Mouse (Mus musculus) embryonic facial prominence, embryonic 15.5 days (tissue): ENCODE results near the gene Gprin2. TPM values are rescaled to one million over a fixed set of nuclear protein-coding genes. Genes with fewer than 3 reads are reported as not detected.

ENCODE experiments used
- ATAC-seq: fragments of 200-750 bp; cut with Nextera tagmentation; 2 replicates; pipeline ENCODE4 v1.8.0; 2017; ENCODE audit warnings: low read depth, moderate TSS enrichment; ENCODE audit not compliant: insufficient number of reproducible peaks, low FRiP score, low TSS enrichment
- H3K27ac ChIP-seq: fragments of 300-500 bp; sonication (generic); replicated peaks from 2 replicates; pipeline ENCODE4 v1.5.1; 2015; ENCODE audit warnings: mild to moderate bottlenecking, inconsistent platforms
- H3K27me3 ChIP-seq: fragments of 300-500 bp; sonication (generic); 2 replicates; pipeline ENCODE4 v1.6.1; 2015; ENCODE audit warnings: inconsistent platforms
- H3K36me3 ChIP-seq: fragments of 300-500 bp; sonication (generic); 2 replicates; pipeline ENCODE4 v1.6.1; 2015; ENCODE audit warnings: mild to moderate bottlenecking, inconsistent platforms
- H3K4me1 ChIP-seq: fragments of 300-500 bp; sonication (generic); 2 replicates; pipeline ENCODE4 v1.6.1; 2015; ENCODE audit warnings: inconsistent platforms
- H3K4me2 ChIP-seq: fragments of 300-500 bp; sonication (generic); replicated peaks from 2 replicates; pipeline ENCODE4 v1.6.1; 2015; ENCODE audit warnings: mild to moderate bottlenecking, inconsistent platforms
- H3K4me3 ChIP-seq: fragments of 300-500 bp; sonication (generic); replicated peaks from 2 replicates; pipeline ENCODE4 v1.5.1; 2015; ENCODE audit warnings: mild to moderate bottlenecking, inconsistent platforms
- H3K9ac ChIP-seq: fragments of 300-500 bp; sonication (generic); 2 replicates; pipeline ENCODE4 v1.6.1; 2015; ENCODE audit warnings: inconsistent platforms
- H3K9me3 ChIP-seq: fragments of 300-500 bp; sonication (generic); replicated peaks from 2 replicates; pipeline ENCODE4 v1.6.1; 2016; ENCODE audit warnings: inconsistent platforms
- WGBS: fragments of 180-500 bp; shearing (Covaris S2); methylation state at CpG from one replicate; pipeline ENCODE4 v1.1.7; 2015; 5-methylcytosine and 5-hydroxymethylcytosine counted together
- polyA plus RNA-seq: library from polyadenylated mRNA; unstranded; fragments of >200 nt; fragmentation: Nextera tagmentation; extraction: Ambion mirVana; gene quantifications from 2 replicates; pipeline ENCODE4 v1.2.1, GENCODE M21; 2015

Gene Gprin2
- polyA plus RNA-seq, 1 experiment from 2014 or later, result 1.8 TPM

GRCm38 (mm10) chr14:34200738-34201230 is 669 bp downstream of the Gprin2 start:
- Histone ChIP-seq H3K27ac (no peak overlapping the region; the same call in 1 of the 2 replicates), H3K9me3 (no peaks in the 10 kb centered on the region), H3K4me2 (peak overlapping the region; percentile 96), H3K36me3 (no peaks in the 10 kb centered on the region), H3K4me1 (peaks cover 18% of the 10 kb centered on the region; the same call in 1 of the 2 replicates), H3K4me3 (peak overlapping the region; percentile 76), H3K27me3 (peaks cover 5% of the 10 kb centered on the region; the same call in 1 of the 2 replicates), H3K9ac (peak overlapping the region; percentile 52)
- peak; percentile 47; the same call in 1 of the 2 replicates for ATAC-seq
- 4% methylated on average over 19 of the region's 19 CpGs for WGBS

- ATAC-seq, result 0 out of 2 replicates have a peak, but pooled peaks have one; percentile 12
- H3K4me2 ChIP-seq, result no peak overlapping the region
- H3K27ac ChIP-seq, result peak overlapping the region; percentile 66
- no peaks in the 10 kb centered on the region for H3K27me3 ChIP-seq
- no peak overlapping the region for H3K4me3 ChIP-seq
- no peak overlapping the region; the same call in 1 of the 2 replicates for H3K9ac ChIP-seq
- H3K9me3 ChIP-seq, result no peaks in the 10 kb centered on the region
- peaks cover 18% of the 10 kb centered on the region; the same call in 1 of the 2 replicates for H3K4me1 ChIP-seq
- 27% methylated on average over 4 of the region's 4 CpGs for WGBS
- 0 out of 2 replicates have a peak, but pooled peaks cover 7% of the 10 kb centered on the region for H3K36me3 ChIP-seq
Observed at GRCm38 (mm10) chr14:34196706-34197105, 4.7 kb downstream of the Gprin2 start.

- Histone ChIP-seq H3K4me2 (no peak overlapping the region), H3K4me3 (no peak overlapping the region), H3K27me3 (no peaks in the 10 kb centered on the region), H3K9ac (no peak overlapping the region), H3K27ac (no peak overlapping the region), H3K36me3 (0 out of 2 replicates have a peak, but pooled peaks cover 7% of the 10 kb centered on the region), H3K4me1 (peaks cover 14% of the 10 kb centered on the region; the same call in 1 of the 2 replicates), H3K9me3 (no peaks in the 10 kb centered on the region)
- WGBS, result 84% methylated on average over 15 of the region's 15 CpGs
- ATAC-seq, result no peak
Observed at GRCm38 (mm10) chr14:34195466-34195865, 6.0 kb downstream of the Gprin2 start.

GRCm38 (mm10) chr14:34193879-34194278 is 7.6 kb downstream of the Gprin2 start:
- H3K9ac ChIP-seq, result no peak overlapping the region
- 0 out of 2 replicates have a peak, but pooled peaks cover 7% of the 10 kb centered on the region for H3K36me3 ChIP-seq
- H3K4me1 ChIP-seq, result peaks cover 14% of the 10 kb centered on the region; the same call in 1 of the 2 replicates
- H3K4me2 ChIP-seq, result no peak overlapping the region
- H3K27me3 ChIP-seq, result no peaks in the 10 kb centered on the region
- H3K27ac ChIP-seq, result no peak overlapping the region
- ATAC-seq, result no peak
- H3K9me3 ChIP-seq, result no peaks in the 10 kb centered on the region
- H3K4me3 ChIP-seq, result no peak overlapping the region
- WGBS, result 76% methylated on average over 4 of the region's 4 CpGs

- no peaks in the 10 kb centered on the region for H3K9me3 ChIP-seq
- no peak overlapping the region for H3K4me2 ChIP-seq
- no peak for ATAC-seq
- no peak overlapping the region for H3K9ac ChIP-seq
- 78% methylated on average over 7 of the region's 7 CpGs for WGBS
- H3K27ac ChIP-seq, result no peak overlapping the region
- no peaks in the 10 kb centered on the region for H3K4me1 ChIP-seq
- no peak overlapping the region for H3K4me3 ChIP-seq
- H3K27me3 ChIP-seq, result no peaks in the 10 kb centered on the region
- H3K36me3 ChIP-seq, result 0 out of 2 replicates have a peak, but pooled peaks cover 7% of the 10 kb centered on the region
Observed at GRCm38 (mm10) chr14:34190361-34190760, 11.1 kb downstream of the Gprin2 start.

GRCm38 (mm10) chr14:34188629-34189028 is 12.8 kb downstream of the Gprin2 start:
- Histone ChIP-seq H3K9ac (no peak overlapping the region), H3K27ac (no peak overlapping the region), H3K27me3 (no peaks in the 10 kb centered on the region), H3K9me3 (no peaks in the 10 kb centered on the region), H3K4me1 (no peaks in the 10 kb centered on the region), H3K4me2 (no peak overlapping the region), H3K36me3 (no peaks in the 10 kb centered on the region), H3K4me3 (no peak overlapping the region)
- WGBS, result 68% methylated on average over 5 of the region's 5 CpGs
- no peak for ATAC-seq

GRCm38 (mm10) chr14:34183101-34183500 is 18.4 kb downstream of the Gprin2 start:
- Histone ChIP-seq H3K4me1 (no peaks in the 10 kb centered on the region), H3K27ac (no peak overlapping the region), H3K9ac (no peak overlapping the region), H3K4me3 (no peak overlapping the region), H3K36me3 (no peaks in the 10 kb centered on the region), H3K4me2 (no peak overlapping the region), H3K9me3 (no peaks in the 10 kb centered on the region), H3K27me3 (no peaks in the 10 kb centered on the region)
- 81% methylated on average over 1 of the region's 1 CpGs for WGBS
- ATAC-seq, result no peak

GRCm38 (mm10) chr14:34179351-34179750 is 22.1 kb downstream of the Gprin2 start:
- no peaks in the 10 kb centered on the region for H3K9me3 ChIP-seq
- no peak overlapping the region for H3K4me3 ChIP-seq
- no peak overlapping the region for H3K27ac ChIP-seq
- no peak overlapping the region for H3K9ac ChIP-seq
- no peak for ATAC-seq
- H3K36me3 ChIP-seq, result no peaks in the 10 kb centered on the region
- H3K4me2 ChIP-seq, result no peak overlapping the region
- no peaks in the 10 kb centered on the region for H3K4me1 ChIP-seq
- WGBS, result 86% methylated on average over 3 of the region's 3 CpGs
- no peaks in the 10 kb centered on the region for H3K27me3 ChIP-seq

GRCm38 (mm10) chr14:34171107-34171506 is 30.3 kb downstream of the Gprin2 start:
- no peak for ATAC-seq
- H3K4me1 ChIP-seq, result no peaks in the 10 kb centered on the region
- no peaks in the 10 kb centered on the region for H3K27me3 ChIP-seq
- no peaks in the 10 kb centered on the region for H3K9me3 ChIP-seq
- no peak overlapping the region for H3K4me3 ChIP-seq
- no peak overlapping the region for H3K27ac ChIP-seq
- no peak overlapping the region for H3K9ac ChIP-seq
- H3K36me3 ChIP-seq, result no peaks in the 10 kb centered on the region
- 80% methylated on average over 3 of the region's 3 CpGs for WGBS
- H3K4me2 ChIP-seq, result no peak overlapping the region

- Histone ChIP-seq H3K27me3 (no peaks in the 10 kb centered on the region; the same call in 1 of the 2 replicates), H3K4me2 (no peak overlapping the region)
- ATAC-seq, result no peak
Observed at GRCm38 (mm10) chr14:34155752-34156151, 45.7 kb downstream of the Gprin2 start.

GRCm38 (mm10) chr14:34154601-34155337 is 46.7 kb downstream of the Gprin2 start:
- H3K4me1 ChIP-seq, result peaks cover 10% of the 10 kb centered on the region
- no peak overlapping the region for H3K4me3 ChIP-seq
- H3K9ac ChIP-seq, result no peak overlapping the region
- WGBS, result 51% methylated on average over 9 of the region's 9 CpGs
- no peak for ATAC-seq
- H3K4me2 ChIP-seq, result no peak overlapping the region
- no peaks in the 10 kb centered on the region; the same call in 1 of the 2 replicates for H3K27me3 ChIP-seq
- no peak overlapping the region for H3K27ac ChIP-seq
- H3K36me3 ChIP-seq, result no peaks in the 10 kb centered on the region
- H3K9me3 ChIP-seq, result no peaks in the 10 kb centered on the region

More at GRCm38 (mm10) chr14:34155752-34156151, 45.7 kb downstream of the Gprin2 start:
- Histone ChIP-seq H3K9ac (no peak overlapping the region), H3K27ac (no peak overlapping the region), H3K36me3 (no peaks in the 10 kb centered on the region), H3K4me1 (peaks cover 10% of the 10 kb centered on the region), H3K9me3 (no peaks in the 10 kb centered on the region), H3K4me3 (no peak overlapping the region)
- WGBS, result 71% methylated on average over 12 of the region's 12 CpGs
